Mouse (Mus musculus) adrenal gland, adult 8-10 months (tissue): Measurements from ENCODE around the gene St8sia2. TPM values are rescaled to one million over a fixed set of nuclear protein-coding genes. Genes with fewer than 3 reads are reported as not detected.
"Not testable (repeated sequence)": the region's sequence is repeated elsewhere in the genome, so short reads cannot be mapped to it uniquely, and the experiment has no call there.

Experiments
- DNase-seq: peaks from one replicate; pipeline ENCODE4 v3.0.0; 2022
- total RNA-seq, 4 experiments: library from RNA; stranded (reverse); gene quantifications; 2 replicates each; pipeline ENCODE4 v1.2.4; 2022

The St8sia2 gene
- total RNA-seq, 4 experiments from 2014 or later = 0.49 to 1.1 (median 0.83) TPM

GRCm38 (mm10) chr7:73972157-73972556 lies 41.3 kb downstream of the St8sia2 start:
- DNase-seq = not testable (repeated sequence)

DNA sequence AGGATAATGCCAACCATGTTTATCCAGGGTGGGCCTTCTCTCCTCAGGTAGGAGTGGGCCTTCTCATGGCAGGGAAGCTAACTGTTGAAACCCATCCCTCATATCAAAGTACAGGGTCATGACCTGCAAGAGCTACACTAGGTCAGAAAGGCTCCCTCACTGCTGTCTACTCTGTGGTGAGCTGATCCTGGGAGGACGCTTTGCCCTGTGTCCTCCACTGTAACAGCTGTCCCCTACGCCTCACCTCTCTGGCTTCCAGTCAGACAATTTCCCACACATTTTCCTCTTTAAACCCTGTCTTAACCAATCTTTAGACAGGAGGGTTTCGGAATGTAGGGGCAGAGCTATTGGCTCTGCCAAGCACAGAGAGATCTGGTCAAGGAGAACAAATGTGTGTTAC lies 48.3 kb downstream of the St8sia2 start:
- no peak for DNase-seq

- no peak for DNase-seq
Measured at GRCm38 (mm10) chr7:73962431-73962830, 51.1 kb downstream of the St8sia2 start.

DNA sequence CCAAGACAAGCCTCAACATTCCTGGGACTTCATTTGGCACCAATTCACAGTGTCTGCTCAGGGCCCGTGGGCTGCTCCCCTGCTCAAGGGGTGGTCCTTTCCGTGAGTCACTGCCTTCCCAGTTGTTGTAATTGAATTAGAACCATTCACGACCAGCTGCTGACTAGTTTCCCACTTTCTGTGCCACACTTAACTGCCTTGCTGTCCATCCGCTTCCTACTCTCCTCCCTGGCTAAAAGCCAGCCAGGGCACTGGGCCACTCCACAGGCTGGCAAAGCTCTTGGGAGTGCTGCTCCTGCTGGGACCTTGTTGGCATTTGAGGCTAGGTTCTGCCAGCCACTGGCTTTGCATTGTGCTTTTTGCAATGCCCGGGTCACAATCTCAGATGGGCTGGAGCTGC lies 59.0 kb downstream of the St8sia2 start:
- peak; percentile 12 for DNase-seq

DNA sequence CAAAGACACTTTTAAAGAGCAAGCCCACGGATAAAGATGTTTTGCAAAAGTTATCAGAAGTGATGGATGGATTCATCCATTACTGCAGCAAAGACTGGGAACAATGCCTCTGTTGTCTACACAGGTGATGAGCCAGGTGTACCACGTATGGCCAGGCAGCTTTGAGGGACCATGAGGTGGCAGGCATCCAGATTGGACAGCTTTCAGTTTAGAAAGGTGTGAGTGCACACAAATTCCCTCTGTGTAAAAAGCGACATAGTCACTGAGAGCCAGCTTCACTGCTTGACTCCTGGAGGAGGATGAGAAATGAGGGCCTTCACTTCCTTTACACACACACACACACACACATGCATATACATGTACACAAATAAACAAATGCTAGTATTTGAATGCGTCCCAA lies 60.4 kb downstream of the St8sia2 start:
- no peak for DNase-seq

- DNase-seq = peak; percentile 6
Measured at GRCm38 (mm10) chr7:73941640-73942039, 71.8 kb downstream of the St8sia2 start.

DNA sequence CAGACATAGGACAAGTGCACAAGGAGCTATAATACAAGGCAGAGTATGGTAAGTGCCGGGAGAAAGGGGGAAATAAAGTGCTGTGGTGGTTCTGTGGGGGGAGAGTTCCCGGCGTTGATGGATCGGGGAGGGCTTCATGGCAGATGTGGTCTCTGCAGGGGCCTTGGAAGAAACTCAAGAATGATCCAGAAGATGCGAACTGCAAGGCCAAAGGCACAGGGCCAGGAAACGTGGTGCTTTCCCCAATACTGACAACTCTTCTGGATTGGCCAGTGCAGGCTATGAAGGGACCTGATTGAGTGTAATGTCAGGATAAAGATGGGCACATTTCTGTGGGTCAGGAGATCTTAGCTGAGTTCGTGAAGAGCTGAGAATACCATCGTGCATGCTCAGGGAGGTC lies 74.3 kb downstream of the St8sia2 start:
- no peak for DNase-seq

DNA sequence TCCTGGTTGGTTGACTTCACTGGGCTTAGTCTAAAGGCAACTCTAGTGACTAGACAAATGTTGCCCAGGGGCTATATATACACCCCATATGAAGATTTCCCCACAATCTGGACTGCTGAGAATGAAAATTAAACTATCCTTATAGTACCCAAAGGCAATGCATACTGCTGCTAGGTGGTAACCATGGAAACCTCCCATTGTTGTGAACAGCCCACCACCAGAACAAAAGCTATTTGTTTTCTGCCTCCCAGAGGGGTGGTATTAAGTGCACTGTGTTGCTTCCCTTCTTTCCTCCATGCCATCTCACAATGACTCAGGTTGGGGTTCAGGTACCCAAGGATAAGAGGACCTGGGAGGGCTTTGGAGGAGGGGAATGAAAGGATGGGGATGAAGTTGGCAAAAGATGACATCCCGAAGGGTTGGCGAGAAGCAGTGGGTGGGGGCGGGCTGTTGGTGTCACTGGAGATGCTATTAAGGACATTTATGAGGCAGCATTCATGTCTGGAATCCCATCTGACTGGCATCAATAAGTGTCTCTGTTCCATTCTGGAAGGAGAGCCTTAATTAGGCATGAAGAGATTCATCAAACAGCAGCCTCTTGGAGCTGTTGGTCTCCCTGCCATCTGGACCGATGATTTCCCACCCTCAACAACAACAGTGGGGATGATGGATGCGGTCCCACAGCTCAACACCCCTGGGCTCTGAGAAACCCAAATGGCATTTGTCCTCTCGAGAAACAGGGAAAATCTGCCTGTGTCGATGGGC lies 75.3 kb downstream of the St8sia2 start:
- DNase-seq = no peak

DNA sequence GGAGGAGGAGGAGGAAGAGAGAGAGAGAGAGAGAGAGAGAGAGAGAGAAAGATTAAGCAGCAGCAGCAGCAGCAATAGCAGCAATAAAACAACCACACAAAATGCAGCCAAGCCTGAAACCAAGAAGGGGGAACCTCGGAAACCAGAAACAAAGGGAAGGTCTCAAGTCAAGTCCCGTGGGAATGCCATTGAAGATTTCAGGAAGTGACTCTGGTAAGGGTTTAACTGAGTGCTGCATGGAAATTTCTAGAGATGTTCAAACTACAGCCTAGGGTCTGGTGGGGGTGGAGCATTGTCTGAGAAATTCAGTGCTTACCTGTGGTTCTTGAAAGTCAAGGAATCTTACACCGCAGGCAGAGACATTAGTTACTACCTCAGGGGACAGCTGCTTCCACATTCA lies 77.4 kb downstream of the St8sia2 start:
- DNase-seq = no peak

DNA sequence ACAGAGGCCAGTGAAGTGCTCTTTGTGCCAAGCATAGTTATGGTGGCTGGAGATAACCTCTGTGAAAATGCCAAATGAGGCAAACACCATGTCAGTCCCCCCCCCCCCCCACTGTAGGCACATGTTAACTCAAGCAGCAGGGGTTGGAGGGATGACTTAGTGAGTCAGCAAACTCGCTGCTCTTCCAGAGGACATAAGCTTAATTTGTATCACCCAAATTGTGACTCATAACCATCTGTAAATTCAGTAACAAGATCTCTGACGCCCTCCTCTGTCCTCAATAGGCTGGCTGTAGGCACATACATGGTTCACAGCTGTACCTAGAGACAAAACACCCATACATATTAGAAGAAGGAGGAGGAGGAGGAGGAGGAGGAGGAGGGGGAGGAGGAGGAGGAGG lies 77.8 kb downstream of the St8sia2 start:
- no peak for DNase-seq

DNA sequence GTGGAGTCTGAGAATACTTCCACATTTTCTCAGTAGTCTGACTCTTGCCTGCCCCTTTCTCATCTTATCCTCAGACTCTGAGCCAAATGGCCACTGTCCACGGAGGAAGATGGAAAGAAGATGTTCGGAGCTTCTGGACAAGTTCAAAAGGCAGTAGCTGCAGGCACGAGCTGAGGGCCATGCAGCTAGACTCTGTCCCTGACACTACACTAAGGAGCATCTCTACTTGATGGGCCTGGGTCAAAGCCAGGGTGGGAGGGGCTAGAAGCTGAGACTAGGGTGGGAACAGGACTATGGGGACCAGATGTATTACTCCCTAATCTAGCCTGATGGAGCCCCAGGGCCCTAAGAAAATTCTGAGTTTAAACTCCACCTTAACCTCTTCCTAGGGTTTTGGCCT lies 80.5 kb downstream of the St8sia2 start:
- no peak for DNase-seq

DNA sequence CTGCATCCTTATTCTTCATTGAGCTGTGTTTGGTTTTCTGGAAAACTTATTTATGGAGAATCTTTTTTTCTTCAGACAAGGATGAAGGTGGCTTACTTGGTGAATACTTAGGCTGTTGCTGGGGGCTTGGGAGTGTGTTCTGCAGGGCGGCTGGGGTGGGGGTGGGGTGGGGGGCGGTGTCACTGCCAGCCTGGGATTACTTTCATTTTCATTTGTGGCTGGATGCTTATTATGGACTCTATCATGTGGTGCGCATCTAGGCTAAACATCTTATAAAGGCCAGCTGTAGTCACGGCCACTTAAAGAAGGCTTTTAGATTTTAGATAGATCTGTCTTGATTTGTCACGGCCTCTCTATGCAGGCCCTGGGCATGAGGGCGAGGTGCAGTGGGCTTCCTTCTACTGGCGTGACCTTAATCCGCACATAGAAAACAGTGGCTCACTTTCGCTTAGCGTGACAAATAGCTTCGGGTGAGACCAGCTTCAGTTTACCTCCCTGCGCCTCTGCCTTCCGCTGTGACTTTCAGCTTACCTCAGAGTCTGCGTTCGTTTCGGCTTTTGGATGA lies 92.5 kb downstream of the St8sia2 start:
- DNase-seq = no peak

DNA sequence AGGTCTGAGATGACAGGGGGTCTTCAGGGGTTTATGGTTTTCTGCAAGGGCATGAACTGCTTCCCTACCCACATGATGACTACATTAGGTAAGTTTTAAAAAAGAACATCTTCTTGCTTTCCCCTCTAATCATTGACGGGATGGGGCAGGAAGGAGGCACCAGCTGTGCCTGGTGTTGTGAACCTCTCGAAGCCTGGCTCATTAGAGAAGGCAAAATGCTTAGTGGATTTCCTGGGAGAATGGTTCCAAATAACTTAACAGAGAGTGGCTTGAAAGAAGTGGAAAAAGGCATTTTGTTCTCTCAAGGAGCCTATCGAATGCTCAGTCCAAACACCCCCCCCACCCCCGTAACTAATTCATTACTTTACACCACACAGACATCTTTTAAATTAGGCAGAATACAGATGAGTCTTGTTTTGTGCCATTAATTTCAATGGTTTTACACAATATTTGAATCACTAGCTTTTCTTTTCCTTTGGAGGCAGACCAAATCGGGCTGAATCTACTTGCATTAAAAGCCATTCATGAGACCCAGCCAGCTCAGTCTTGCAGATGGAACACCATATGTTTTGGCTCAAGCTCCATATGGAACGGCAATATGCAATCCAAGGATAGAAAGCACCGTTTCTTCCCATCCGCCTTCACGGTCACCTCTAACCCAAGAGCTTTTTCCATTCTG lies 95.7 kb downstream of the St8sia2 start:
- no peak for DNase-seq

DNA sequence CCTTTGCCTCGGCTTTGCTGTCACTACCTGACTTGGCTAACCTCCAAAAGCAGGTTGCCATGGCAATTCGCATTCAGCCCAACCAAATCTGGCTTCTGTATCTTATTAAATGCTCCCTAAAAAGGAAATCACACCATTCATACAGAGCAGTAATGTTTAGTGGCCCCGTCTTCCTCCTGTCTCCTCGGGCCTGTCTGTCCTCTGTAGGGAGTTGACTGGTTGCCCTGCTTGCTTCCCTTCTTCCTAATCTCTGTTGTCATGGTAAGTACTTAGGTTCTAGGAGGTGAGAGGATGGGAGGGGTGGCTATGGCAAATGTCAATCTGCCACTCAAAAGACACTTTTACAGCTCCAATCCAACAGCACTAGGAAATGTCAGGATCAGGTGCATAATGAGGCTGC lies 101.6 kb downstream of the St8sia2 start:
- DNase-seq = no peak

DNA sequence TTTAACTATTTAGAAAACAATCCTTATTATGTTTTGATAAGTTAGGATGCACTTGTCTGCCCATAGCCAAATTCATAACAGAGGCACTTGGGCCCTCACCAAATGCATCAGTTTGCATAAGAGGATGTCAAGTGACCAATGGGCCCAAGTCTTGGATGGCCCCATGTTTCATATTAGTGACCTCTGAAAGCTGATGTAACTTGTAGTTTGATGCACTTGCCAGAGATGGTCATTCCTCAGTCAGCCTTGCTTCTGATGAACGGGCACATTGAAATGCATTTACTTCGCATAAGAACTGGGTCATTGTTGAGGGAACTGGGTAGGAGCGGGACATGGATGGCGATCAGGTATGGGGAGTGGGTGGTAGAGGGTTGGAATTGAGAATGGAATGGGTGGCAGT lies 102.6 kb downstream of the St8sia2 start:
- DNase-seq = no peak

- no peak for DNase-seq
Measured at GRCm38 (mm10) chr7:73909432-73910205, 103.9 kb downstream of the St8sia2 start.

- DNase-seq = no peak
Measured at GRCm38 (mm10) chr7:73894506-73894905, 119.0 kb downstream of the St8sia2 start.

GRCm38 (mm10) chr7:73891830-73892229 lies 121.7 kb downstream of the St8sia2 start:
- DNase-seq = no peak

DNA sequence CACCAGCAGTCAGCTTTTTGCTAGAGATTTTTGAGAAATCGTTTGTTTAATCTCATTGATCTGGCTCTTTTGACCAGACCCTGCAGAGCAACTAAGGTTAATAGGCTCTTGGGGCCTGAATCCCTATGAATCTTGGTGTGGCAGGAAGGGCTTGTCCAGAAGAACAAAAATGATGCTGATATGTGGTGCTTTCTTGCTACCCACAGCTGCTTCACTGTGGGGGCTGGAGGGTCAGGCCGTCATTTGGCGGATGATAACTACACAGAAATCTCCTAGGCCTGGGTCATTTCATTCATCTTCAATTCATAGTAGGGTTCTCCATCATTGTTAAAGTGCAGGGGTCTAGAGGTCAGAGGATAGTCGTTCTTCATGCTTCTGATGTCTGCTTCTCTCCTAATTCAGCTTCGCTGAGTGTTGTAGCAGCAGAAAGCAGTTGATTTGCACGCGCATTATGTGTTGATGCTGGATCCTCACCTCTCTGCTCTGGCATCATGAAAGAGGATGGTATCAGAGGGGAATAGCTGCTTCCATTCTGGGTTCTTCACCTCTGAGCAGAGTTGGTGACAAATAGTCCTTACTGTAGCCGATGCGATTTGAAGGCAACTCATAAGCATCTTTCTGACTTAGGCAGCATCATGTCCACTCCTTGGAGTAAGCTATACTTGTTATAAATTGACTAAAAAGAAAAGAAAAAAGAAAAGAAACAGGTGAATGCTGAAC lies 122.4 kb downstream of the St8sia2 start:
- DNase-seq = no peak

DNA sequence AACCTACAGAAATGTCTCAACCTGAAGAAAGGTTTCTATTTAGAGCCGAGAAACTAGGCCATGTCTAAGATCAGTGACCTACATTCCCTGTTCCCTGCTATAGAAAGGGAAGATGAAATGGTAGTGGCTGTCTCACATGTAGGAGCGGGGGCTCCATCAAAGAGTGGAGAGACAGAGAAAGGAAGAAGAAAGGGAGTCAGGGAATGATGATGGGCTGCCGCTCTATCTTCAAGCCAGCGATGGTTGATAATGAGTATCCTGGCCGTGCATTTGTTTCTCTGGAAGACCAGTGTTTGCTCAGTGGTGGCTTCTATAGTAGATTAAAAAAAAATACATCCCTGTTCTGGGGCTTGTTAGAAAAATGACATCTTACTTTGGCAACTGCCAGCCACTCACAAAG lies 123.0 kb downstream of the St8sia2 start:
- no peak for DNase-seq
